8 mouse cellular contexts compared by ENCODE assay signal in genomic region chr9:108082988-108083431, GRCm38 (mm10). TPM values are rescaled to one million over a fixed set of nuclear protein-coding genes. Genes with fewer than 3 reads are reported as not detected.
DNase-seq lines count a peak whose midpoint lies in the region; ATAC-seq and TF ChIP-seq lines count a peak whose summit lies in the region.

Rnf123 (minus strand) TSS chr9:108083346.

- ATAC-seq in limb, embryonic 12.5 days (ENCODE audit: insufficient number of reproducible peaks, insufficient read depth, low FRiP score, low TSS enrichment, low read depth), result no peak
- no peak for ATAC-seq in neural tube, embryonic 14.5 days (ENCODE audit: low read depth)
- no peak for ATAC-seq in frontal cortex, adult (ENCODE audit: low TSS enrichment)

- no peak within 1 kb of the TSS for H3K9ac ChIP-seq in limb, embryonic 12.5 days (replicated peaks)
- 0 out of 2 replicates have a peak within 1 kb of the TSS, but pooled peaks have one; percentile 16 for H3K9ac ChIP-seq in neural tube, embryonic 14.5 days (replicated peaks; ENCODE audit: low read depth, low read length)

- peak within 1 kb of the TSS; percentile 77 for H3K4me3 ChIP-seq in E14TG2a.4 (replicated peaks; ENCODE audit: low read length)
- peak within 1 kb of the TSS; percentile 63 for H3K4me3 ChIP-seq in erythroblast, embryonic 14.5 days (replicated peaks)
- H3K4me3 ChIP-seq in limb, embryonic 12.5 days (replicated peaks), result peak within 1 kb of the TSS; percentile 19
- no peak within 1 kb of the TSS for H3K4me3 ChIP-seq in neural tube, embryonic 14.5 days (ENCODE audit: low read depth, low read length)

- intact Hi-C loops in heart, postnatal 25 days (cut with DNase I), result no loop called here

- peaks cover 47% of the 10 kb centered on the region for H3K36me3 ChIP-seq in E14TG2a.4 (ENCODE audit: insufficient read depth, low read length)
- H3K36me3 ChIP-seq in erythroblast, embryonic 14.5 days (ENCODE audit: control insufficient read depth), result peaks cover 91% of the 10 kb centered on the region
- H3K36me3 ChIP-seq in limb, embryonic 12.5 days, result peaks cover 44% of the 10 kb centered on the region
- peaks cover 30% of the 10 kb centered on the region for H3K36me3 ChIP-seq in neural tube, embryonic 14.5 days (ENCODE audit: control insufficient read depth, insufficient read depth, low read length)

- peak; percentile 71 for DNase-seq in CD4-positive helper T cell, adult 2 months (ENCODE audit: low read depth, low spot score)
- DNase-seq in heart, postnatal 25 days (ENCODE audit: low spot score), result no peak
- DNase-seq in cerebellum, postnatal 10 days, result no peak

- H3K4me1 ChIP-seq in E14TG2a.4 (replicated peaks; ENCODE audit: low read depth, low read length), result peaks cover 45% of the 10 kb centered on the region
- peaks cover 93% of the 10 kb centered on the region for H3K4me1 ChIP-seq in erythroblast, embryonic 14.5 days (ENCODE audit: control insufficient read depth)
- peaks cover 17% of the 10 kb centered on the region for H3K4me1 ChIP-seq in limb, embryonic 12.5 days (replicated peaks)
- peaks cover 7% of the 10 kb centered on the region for H3K4me1 ChIP-seq in neural tube, embryonic 14.5 days (ENCODE audit: control insufficient read depth, insufficient read depth, low read length)

- TF ChIP-seq CTCF in E14TG2a.4 (conservative IDR thresholded peaks at IDR 0.05; ENCODE audit: low read length), result no peak

- no peaks in the 10 kb centered on the region for H3K9me3 ChIP-seq in E14TG2a.4 (ENCODE audit: low read length)
- H3K9me3 ChIP-seq in erythroblast, embryonic 14.5 days (ENCODE audit: control insufficient read depth, low read length), result no peaks in the 10 kb centered on the region
- H3K9me3 ChIP-seq in limb, embryonic 12.5 days, result no peaks in the 10 kb centered on the region
- H3K9me3 ChIP-seq in neural tube, embryonic 14.5 days (ENCODE audit: control insufficient read depth, low read length), result no peaks in the 10 kb centered on the region

- WGBS in limb, embryonic 12.5 days, result 27% methylated on average over 12 of the region's 12 CpGs
- 33% methylated on average over 12 of the region's 12 CpGs for WGBS in neural tube, embryonic 14.5 days

- H3K27me3 ChIP-seq in E14TG2a.4 (ENCODE audit: insufficient read depth, low read length), result peaks cover 36% of the 10 kb centered on the region
- H3K27me3 ChIP-seq in erythroblast, embryonic 14.5 days (ENCODE audit: control insufficient read depth), result no peaks in the 10 kb centered on the region
- H3K27me3 ChIP-seq in limb, embryonic 12.5 days, result peaks cover 51% of the 10 kb centered on the region
- peaks cover 13% of the 10 kb centered on the region for H3K27me3 ChIP-seq in neural tube, embryonic 14.5 days (ENCODE audit: control insufficient read depth, insufficient read depth, low read length)

- peak within 1 kb of the TSS; percentile 47 for H3K4me2 ChIP-seq in limb, embryonic 12.5 days
- H3K4me2 ChIP-seq in neural tube, embryonic 14.5 days (ENCODE audit: low read depth, low read length), result no peak within 1 kb of the TSS

- no peak within 1 kb of the TSS for H3K27ac ChIP-seq in limb, embryonic 12.5 days
- no peak within 1 kb of the TSS for H3K27ac ChIP-seq in neural tube, embryonic 14.5 days (ENCODE audit: low read depth, low read length)

RNA-seq across cellular contexts. Expression of gene Rnf123, which starts in this region (rescaled TPM):
- polyA plus RNA-seq in erythroblast, embryonic 14.5 days (2012), result 107 and 276 TPM in 2 replicates
- total RNA-seq in heart, postnatal 25 days (2021), result 100 to 1,000 TPM in 1 of 2 experiments, 10 to 100 TPM in 1; 90.1 to 112 TPM
- 30.5 and 38.0 TPM in 2 replicates for polyA plus RNA-seq in limb, embryonic 12.5 days (2016; fragmentation: Nextera tagmentation; extraction: Ambion mirVana)
- 47.7 and 55.7 TPM in 2 replicates for polyA plus RNA-seq in neural tube, embryonic 14.5 days (2014; fragmentation: Nextera tagmentation; extraction: Ambion mirVana)
